Mouse (Mus musculus): ENCODE measurements around the gene Cd300e. TPM values are rescaled to one million over a fixed set of nuclear protein-coding genes. Genes with fewer than 3 reads are reported as not detected.

The Cd300e gene
- total and polyA plus RNA-seq, 3 experiments: 0.45 to 0.50 (median 0.47) TPM

DNA sequence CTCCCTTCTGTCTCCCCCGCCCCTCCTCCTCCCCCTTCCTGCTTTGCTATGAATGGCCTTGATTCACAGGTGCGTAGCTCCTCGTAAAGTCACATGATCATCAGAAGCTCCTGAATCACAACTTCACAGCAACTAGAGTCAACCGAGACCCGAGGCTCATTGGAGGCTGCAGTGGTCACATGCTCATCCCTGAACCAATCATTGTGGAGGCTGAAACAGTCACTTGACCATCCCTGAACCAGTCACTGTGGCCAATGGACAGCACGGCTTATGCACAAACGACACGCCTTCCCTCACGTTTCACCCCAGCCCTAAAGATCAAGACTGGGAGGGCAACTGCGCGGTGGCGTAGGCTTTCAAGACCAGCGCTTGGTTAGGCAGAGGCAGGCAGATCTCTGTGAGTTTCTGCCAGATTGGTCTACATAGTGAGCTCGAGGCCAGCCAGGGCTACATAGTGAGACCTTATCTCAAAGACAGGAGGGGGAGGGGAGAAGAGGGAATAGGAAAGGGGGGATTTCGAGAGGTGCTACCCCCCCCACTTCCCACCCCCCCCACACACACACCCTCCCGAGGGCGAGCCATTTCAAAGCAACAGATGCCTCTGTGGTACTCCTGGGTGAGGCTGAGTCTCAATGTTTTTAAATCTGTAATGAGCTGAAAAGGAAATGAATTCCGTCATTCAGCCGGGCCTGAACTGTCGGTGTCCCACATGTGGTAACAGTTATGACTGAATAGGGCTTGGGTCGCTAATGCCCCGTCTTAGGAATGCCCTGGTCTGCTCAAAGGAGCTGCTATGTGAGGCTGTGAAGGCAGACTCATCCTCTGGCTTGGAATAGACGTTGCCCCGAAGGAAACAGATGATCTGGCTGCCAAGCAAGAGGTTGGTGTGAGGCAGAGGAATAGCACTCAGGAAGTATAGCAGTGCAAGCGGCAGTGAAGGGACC, 41.8 kb upstream of the Cd300e start:
- WGBS: 82% methylated on average over 25 of the region's 25 CpGs
- TF ChIP-seq POLR2A (IDR thresholded peaks at IDR 0.05; ENCODE audit: insufficient read depth, low read depth, low read length) (no peak), CTCF (IDR thresholded peaks at IDR 0.05) (no peak), EP300 (IDR thresholded peaks at IDR 0.05; ENCODE audit: insufficient read depth, low read depth, low read length) (no peak)
- Histone ChIP-seq H3K79me2 (replicated peaks; ENCODE audit: control insufficient read depth, insufficient read depth, low read length) (no peaks in the 10 kb centered on the region), H3K27me3 (ENCODE audit: control insufficient read depth, insufficient read depth, low read length) (no peaks in the 10 kb centered on the region; the same call in 1 of the 2 replicates), H3K4me3 (no peak overlapping the region), H3K9ac (ENCODE audit: low read depth, low read length) (no peak overlapping the region), H3K27ac (no peak overlapping the region), H3K36me3 (ENCODE audit: control insufficient read depth, insufficient read depth, low read length) (no peaks in the 10 kb centered on the region), H3K4me1 (ENCODE audit: control insufficient read depth, insufficient read depth, low read length) (peaks cover 2% of the 10 kb centered on the region; the same call in 1 of the 2 replicates)
- DNase-seq: no peak
- intact Hi-C loops (cut with DNase I): no loop called here

DNA sequence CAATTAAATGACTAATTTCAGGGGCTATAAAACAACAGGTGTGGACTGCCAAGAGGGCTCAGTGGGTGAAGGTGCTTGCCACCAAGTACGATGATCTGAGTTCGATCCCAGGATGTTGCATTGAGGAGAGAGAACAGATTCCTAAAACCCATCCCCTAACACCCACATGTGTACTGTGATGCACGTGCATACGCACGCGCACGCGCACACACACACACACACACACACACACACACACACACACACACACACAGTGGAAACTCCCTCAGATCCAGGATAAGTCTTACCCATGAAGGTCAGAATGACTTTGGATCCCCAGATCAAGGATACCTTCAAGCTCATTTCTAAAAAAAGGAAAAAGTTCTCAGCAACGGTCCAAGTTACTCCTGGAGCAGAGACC, 40.1 kb upstream of the Cd300e start:
- no peaks in the 10 kb centered on the region; the same call in 1 of the 2 replicates for H3K27me3 ChIP-seq (ENCODE audit: control insufficient read depth, insufficient read depth, low read length)
- no peak overlapping the region for H3K27ac ChIP-seq
- no peak overlapping the region for H3K9ac ChIP-seq (ENCODE audit: low read depth, low read length)
- no peak for TF ChIP-seq EP300 (IDR thresholded peaks at IDR 0.05; ENCODE audit: insufficient read depth, low read depth, low read length)
- TF ChIP-seq CTCF (IDR thresholded peaks at IDR 0.05): no peak
- no peak for TF ChIP-seq POLR2A (IDR thresholded peaks at IDR 0.05; ENCODE audit: insufficient read depth, low read depth, low read length)
- H3K36me3 ChIP-seq (ENCODE audit: control insufficient read depth, insufficient read depth, low read length): no peaks in the 10 kb centered on the region
- intact Hi-C loops (cut with DNase I): no loop called here
- no peaks in the 10 kb centered on the region for H3K79me2 ChIP-seq (replicated peaks; ENCODE audit: control insufficient read depth, insufficient read depth, low read length)
- no peak for DNase-seq
- WGBS: 90% methylated on average over 9 of the region's 9 CpGs
- H3K4me3 ChIP-seq: no peak overlapping the region
- peaks cover 2% of the 10 kb centered on the region; the same call in 1 of the 2 replicates for H3K4me1 ChIP-seq (ENCODE audit: control insufficient read depth, insufficient read depth, low read length)

- TF ChIP-seq POLR2A (IDR thresholded peaks at IDR 0.05; ENCODE audit: insufficient read depth, low read depth, low read length) (no peak), EP300 (IDR thresholded peaks at IDR 0.05; ENCODE audit: insufficient read depth, low read depth, low read length) (no peak), CTCF (IDR thresholded peaks at IDR 0.05) (no peak)
- no peak overlapping the region for H3K4me3 ChIP-seq
- H3K79me2 ChIP-seq (replicated peaks; ENCODE audit: control insufficient read depth, insufficient read depth, low read length): no peaks in the 10 kb centered on the region
- H3K4me1 ChIP-seq (ENCODE audit: control insufficient read depth, insufficient read depth, low read length): peaks cover 2% of the 10 kb centered on the region; the same call in 1 of the 2 replicates
- H3K9ac ChIP-seq (ENCODE audit: low read depth, low read length): no peak overlapping the region
- intact Hi-C loops (cut with DNase I): no loop called here
- no peaks in the 10 kb centered on the region for H3K36me3 ChIP-seq (ENCODE audit: control insufficient read depth, insufficient read depth, low read length)
- no peaks in the 10 kb centered on the region for H3K27me3 ChIP-seq (ENCODE audit: control insufficient read depth, insufficient read depth, low read length)
- no peak for DNase-seq
- 60% methylated on average over 6 of the region's 6 CpGs for WGBS
- no peak overlapping the region for H3K27ac ChIP-seq
These were observed 39.7 kb upstream of the Cd300e start for GRCm38 (mm10) chr11:115101615-115102051.

DNA sequence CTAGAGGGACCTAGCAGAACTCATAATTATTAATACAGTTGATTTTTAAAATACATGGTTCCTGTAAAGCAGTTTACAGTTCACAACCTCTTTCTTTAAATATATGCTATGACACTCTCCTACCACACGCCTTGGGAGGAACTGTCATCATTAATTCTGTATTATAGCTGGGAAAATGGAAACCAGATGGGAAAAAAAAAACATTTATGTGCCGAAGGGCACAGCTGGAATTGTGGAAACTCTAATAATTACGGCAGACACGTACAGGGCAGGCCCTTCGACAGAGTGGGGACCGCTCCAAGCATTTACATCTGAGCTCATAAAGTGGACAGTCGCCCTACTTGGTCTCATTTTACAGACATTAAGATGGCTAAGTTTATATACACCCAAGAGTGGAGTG, 38.8 kb upstream of the Cd300e start:
- no peak overlapping the region for H3K27ac ChIP-seq
- no peaks in the 10 kb centered on the region for H3K36me3 ChIP-seq (ENCODE audit: control insufficient read depth, insufficient read depth, low read length)
- H3K79me2 ChIP-seq (replicated peaks; ENCODE audit: control insufficient read depth, insufficient read depth, low read length): no peaks in the 10 kb centered on the region
- no peak for DNase-seq
- WGBS: 78% methylated on average over 7 of the region's 7 CpGs
- TF ChIP-seq CTCF (IDR thresholded peaks at IDR 0.05): no peak
- no peak for TF ChIP-seq POLR2A (IDR thresholded peaks at IDR 0.05; ENCODE audit: insufficient read depth, low read depth, low read length)
- TF ChIP-seq EP300 (IDR thresholded peaks at IDR 0.05; ENCODE audit: insufficient read depth, low read depth, low read length): no peak
- H3K9ac ChIP-seq (ENCODE audit: low read depth, low read length): no peak overlapping the region
- H3K4me3 ChIP-seq: no peak overlapping the region
- intact Hi-C loops (cut with DNase I): no loop called here
- H3K27me3 ChIP-seq (ENCODE audit: control insufficient read depth, insufficient read depth, low read length): no peaks in the 10 kb centered on the region
- peaks cover 2% of the 10 kb centered on the region; the same call in 1 of the 2 replicates for H3K4me1 ChIP-seq (ENCODE audit: control insufficient read depth, insufficient read depth, low read length)

- no peak overlapping the region for H3K4me3 ChIP-seq
- TF ChIP-seq CTCF (IDR thresholded peaks at IDR 0.05) (no peak), POLR2A (IDR thresholded peaks at IDR 0.05; ENCODE audit: insufficient read depth, low read depth, low read length) (no peak), EP300 (IDR thresholded peaks at IDR 0.05; ENCODE audit: insufficient read depth, low read depth, low read length) (no peak)
- H3K27me3 ChIP-seq (ENCODE audit: control insufficient read depth, insufficient read depth, low read length): no peaks in the 10 kb centered on the region
- WGBS: 82% methylated on average over 5 of the region's 5 CpGs
- H3K79me2 ChIP-seq (replicated peaks; ENCODE audit: control insufficient read depth, insufficient read depth, low read length): no peaks in the 10 kb centered on the region
- no peak overlapping the region for H3K27ac ChIP-seq
- H3K36me3 ChIP-seq (ENCODE audit: control insufficient read depth, insufficient read depth, low read length): no peaks in the 10 kb centered on the region
- H3K9ac ChIP-seq (ENCODE audit: low read depth, low read length): no peak overlapping the region
- no peak for DNase-seq
- H3K4me1 ChIP-seq (ENCODE audit: control insufficient read depth, insufficient read depth, low read length): peaks cover 2% of the 10 kb centered on the region; the same call in 1 of the 2 replicates
- intact Hi-C loops (cut with DNase I): no loop called here
These were observed 38.1 kb upstream of the Cd300e start for GRCm38 (mm10) chr11:115100032-115100621.

All from heart, adult 2 months (tissue).